Mouse (Mus musculus) spleen, adult 2 months (tissue): ENCODE results near the gene Asic2.

ENCODE experiments used
- CTCF ChIP-seq: fragments of 200-500 bp; IDR thresholded peaks from 2 replicates; pipeline ENCODE4 v1.5.1; 2011; ENCODE audit warnings: mild to moderate bottlenecking, inconsistent platforms; ENCODE audit not compliant: insufficient read depth, insufficient read length, insufficient replicate concordance; ENCODE audit errors: extremely low read depth
- POLR2A ChIP-seq: fragments of 200-500 bp; IDR thresholded peaks from 2 replicates; pipeline ENCODE4 v1.6.1; 2011; ENCODE audit warnings: low read depth, low read length, inconsistent platforms

DNA sequence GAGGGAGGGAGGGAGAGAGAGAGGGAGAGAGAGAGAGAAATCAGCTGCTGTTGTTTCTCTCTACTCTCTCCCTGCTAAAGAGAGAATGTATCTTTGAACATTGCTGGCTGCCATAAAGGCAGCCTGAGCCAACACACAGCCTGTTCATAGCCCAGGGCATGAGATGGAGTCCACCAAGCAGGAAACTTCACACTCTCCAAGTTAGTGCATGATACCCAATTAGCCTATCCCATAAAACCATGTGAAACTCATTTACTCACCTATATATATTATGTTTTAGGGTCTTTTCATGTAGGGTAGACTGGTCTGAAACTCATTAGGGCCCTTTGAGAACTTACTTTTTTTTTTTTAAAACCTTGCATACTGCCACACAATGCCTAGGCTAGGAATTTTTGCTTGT, 582.7 kb downstream of the Asic2 start:
- no peak for TF ChIP-seq CTCF
- no peak for TF ChIP-seq POLR2A
